Mouse (Mus musculus) cerebellum, postnatal 10 days (tissue): ENCODE measurements at regions not wholly inside any gene's neighbourhood (a gene's known extent, or its start where the extent isn't known, plus 50 kb on each side); places are given as distances from the start of the nearest gene placed in this dataset.

ENCODE experiments used
- DNase-seq, 2 experiments: peaks; one replicate each; pipeline ENCODE4 v3.0.0; 2021; ENCODE audit warnings: mixed read lengths in 2 of 2

DNA sequence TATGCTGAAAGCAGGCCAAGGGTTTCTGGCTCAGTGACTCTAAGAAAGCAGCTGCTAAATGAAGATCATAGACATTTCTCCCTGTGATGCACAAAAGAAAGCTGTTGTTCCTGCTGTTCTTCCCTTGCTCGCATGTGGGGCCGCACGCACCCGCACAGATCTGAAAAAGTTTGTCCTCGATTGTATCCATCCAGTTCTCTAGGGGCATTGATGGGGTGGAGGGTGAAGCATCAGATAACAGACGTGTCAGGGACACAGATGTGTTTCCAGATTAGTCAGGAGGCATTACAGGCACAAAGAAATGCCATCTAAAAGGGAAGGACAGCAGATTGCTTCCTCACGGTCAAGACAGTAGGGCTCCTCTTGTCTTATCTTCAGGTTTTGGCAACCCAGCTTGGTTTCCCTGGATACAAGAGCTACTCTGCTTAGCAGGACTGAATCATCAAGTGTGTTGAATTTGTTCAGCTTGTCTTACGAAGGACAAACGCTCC, 2001.3 kb downstream of the Pcdh9 start:
- peak; percentile 59 to 62 for DNase-seq

- no peak for DNase-seq
Measured at GRCm38 (mm10) chr14:91865935-91866664, 2024.4 kb downstream of the Pcdh9 start.

- DNase-seq, result no peak
Measured at GRCm38 (mm10) chr14:91852258-91852657, 2038.2 kb downstream of the Pcdh9 start.
